Mouse (Mus musculus) lung, adult 2 months (tissue): ENCODE data around the gene Adamtsl3.

Source experiments
- CTCF ChIP-seq: fragments of 200-500 bp; IDR thresholded peaks from 2 replicates; pipeline ENCODE4 v1.5.1; 2011; ENCODE audit warnings: mild to moderate bottlenecking, low read length, control low read depth; ENCODE audit not compliant: insufficient read depth
- POLR2A ChIP-seq: fragments of 200-500 bp; IDR thresholded peaks from 2 replicates; pipeline ENCODE4 v1.6.1; 2011; ENCODE audit warnings: low read depth, mild to moderate bottlenecking, control low read depth, low read length, borderline replicate concordance; ENCODE audit errors: extremely low read depth

- no peak for TF ChIP-seq CTCF
- TF ChIP-seq POLR2A, result no peak
Observed at GRCm38 (mm10) chr7:82383536-82383848, 48.0 kb downstream of the Adamtsl3 start.
